Mouse (Mus musculus) cortical plate, adult 2 months (tissue): ENCODE data around the gene Erg28.

Experiments
- CTCF ChIP-seq: fragments of 200-500 bp; IDR thresholded peaks from 2 replicates; pipeline ENCODE4 v1.5.1; 2011; ENCODE audit warnings: mild to moderate bottlenecking, control low read depth, low read length; ENCODE audit not compliant: insufficient read depth; ENCODE audit errors: extremely low read depth
- POLR2A ChIP-seq: fragments of 200-500 bp; IDR thresholded peaks from 2 replicates; pipeline ENCODE4 v1.6.1; 2011; ENCODE audit warnings: mild to moderate bottlenecking, low read length, control low read depth; ENCODE audit not compliant: insufficient read depth; ENCODE audit errors: extremely low read depth

DNA sequence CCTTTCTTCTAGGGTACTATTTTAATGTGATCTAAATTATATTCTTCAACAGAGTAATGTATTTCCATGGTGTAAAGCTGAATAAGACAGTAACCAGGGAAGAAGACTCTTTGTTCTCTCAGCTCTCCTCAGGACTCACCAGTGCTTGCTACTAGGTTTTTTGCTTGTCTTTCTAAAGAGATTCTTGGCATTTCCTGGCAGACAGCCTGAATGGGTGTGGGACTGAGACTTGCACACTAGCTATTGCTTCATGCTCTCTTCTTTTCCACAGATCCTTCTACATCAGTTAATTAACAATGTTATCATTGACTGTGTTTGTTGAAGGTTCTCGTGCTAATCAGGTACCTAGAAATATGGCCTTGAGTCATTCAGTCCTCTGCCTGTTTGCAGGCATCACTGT, 29.9 kb upstream of the Erg28 start:
- TF ChIP-seq CTCF (no peak), POLR2A (no peak)
